Mouse (Mus musculus) forelimb bud, embryonic 11.5 days (tissue): Measurements from ENCODE around the gene Gm1043.

Experiments
- DNase-seq: peaks from one replicate; pipeline ENCODE4 v3.0.0-alpha.2; 2012; ENCODE audit warnings: low read depth, low spot score

The Gm1043 gene

DNA sequence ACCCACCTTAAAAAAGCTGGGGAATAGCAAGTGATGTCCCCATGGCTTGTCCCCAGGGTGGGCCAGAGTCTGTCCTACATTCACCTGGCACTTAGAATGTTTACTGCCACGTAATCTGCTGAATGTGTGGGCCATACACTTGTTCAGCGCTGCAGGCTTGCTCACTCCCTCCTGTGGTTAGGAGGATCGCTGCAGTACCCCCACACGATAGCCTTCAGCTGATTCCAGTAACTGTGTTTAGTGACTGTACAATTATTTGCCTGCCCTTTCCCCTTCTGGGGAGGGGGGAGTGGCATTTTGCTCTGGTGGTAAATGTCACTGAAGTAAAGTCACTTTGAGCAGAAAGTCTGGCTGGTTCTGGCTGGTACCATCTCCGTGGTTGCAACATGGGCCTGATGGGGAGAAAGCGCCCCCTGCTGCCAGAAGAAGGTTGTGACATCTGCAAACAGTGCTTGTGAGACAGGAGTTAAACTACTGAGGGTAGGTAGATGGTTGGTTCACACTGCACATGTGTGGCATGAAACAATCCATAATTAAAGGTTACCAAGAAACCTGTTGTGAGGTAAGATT lies 24.2 kb downstream of the Gm1043 start:
- peak; percentile 55 for DNase-seq

GRCm38 (mm10) chr5:37112389-37112788 lies 27.2 kb downstream of the Gm1043 start:
- DNase-seq: no peak

DNA sequence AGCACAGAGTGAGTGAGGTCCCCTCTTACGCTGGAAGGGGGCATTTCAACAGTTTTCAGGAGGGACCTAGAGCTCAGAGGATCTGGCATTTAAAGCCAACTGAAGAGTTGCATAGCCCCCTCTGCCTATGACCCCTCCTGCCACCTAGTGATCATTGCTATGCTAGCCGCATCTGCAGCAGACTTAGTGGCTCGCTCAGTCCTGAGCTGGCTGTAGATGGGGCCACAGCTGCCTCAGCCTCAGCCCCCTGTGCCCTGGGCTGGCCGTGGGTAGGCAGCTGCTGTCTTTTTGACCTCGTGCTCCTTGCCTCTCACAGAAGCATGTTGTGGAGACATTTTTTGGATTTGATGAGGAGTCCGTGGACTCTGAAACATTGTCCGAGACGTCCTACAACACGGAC lies 32.0 kb downstream of the Gm1043 start:
- DNase-seq: no peak

- DNase-seq: peak; percentile 24
Observed at GRCm38 (mm10) chr5:37118242-37118641, 33.1 kb downstream of the Gm1043 start.

- no peak for DNase-seq
Observed at GRCm38 (mm10) chr5:37121186-37121680, 36.1 kb downstream of the Gm1043 start.

GRCm38 (mm10) chr5:37131841-37132240 lies 46.7 kb downstream of the Gm1043 start:
- peak; percentile 57 for DNase-seq

DNA sequence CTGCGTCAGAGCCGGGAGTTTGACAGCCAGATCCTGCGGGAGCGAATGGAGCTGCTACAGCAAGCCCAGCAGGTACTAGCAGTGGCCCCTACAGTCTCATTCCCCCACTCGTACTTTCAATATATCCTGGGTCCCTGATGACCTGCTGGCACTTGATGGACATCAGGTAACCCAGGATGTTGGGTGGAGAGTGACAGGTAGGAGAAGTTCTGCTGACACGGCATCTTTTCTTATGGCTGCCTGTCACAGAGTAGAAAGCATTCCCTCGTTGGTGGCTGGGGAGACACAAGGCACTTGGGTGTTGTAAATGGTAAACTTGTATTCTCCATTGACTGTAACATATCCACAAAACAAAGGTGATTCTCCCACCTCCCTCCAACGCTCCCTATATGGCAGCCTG lies 56.6 kb downstream of the Gm1043 start:
- DNase-seq: no peak

- peak; percentile 41 for DNase-seq
Observed at GRCm38 (mm10) chr5:37147536-37147935, 62.4 kb downstream of the Gm1043 start.

GRCm38 (mm10) chr5:37150650-37151049 lies 65.5 kb downstream of the Gm1043 start:
- DNase-seq: no peak

DNA sequence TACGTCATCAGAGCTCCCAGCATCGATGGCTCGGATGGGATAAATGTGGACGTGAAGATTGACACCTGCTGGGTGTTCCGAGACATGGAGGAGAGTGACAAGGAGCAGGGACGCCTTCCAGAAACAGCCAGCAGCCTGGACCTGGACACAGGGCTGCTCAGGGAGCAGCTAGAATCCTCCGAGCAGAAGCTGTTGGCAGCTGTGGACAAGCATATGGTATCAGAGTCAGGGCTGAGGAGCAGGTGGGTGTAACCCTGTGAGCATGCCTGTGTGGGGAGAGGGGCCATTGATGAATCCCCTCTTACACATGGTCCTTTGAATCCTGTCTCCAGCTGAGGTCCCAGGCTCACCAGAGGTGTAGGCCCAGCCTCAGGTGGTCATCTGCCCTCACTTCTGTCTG lies 69.3 kb downstream of the Gm1043 start:
- no peak for DNase-seq

GRCm38 (mm10) chr5:37158408-37158807 lies 73.2 kb downstream of the Gm1043 start:
- no peak for DNase-seq

- DNase-seq: peak; percentile 75
Observed at GRCm38 (mm10) chr5:37162871-37163781, 78.0 kb downstream of the Gm1043 start.

DNA sequence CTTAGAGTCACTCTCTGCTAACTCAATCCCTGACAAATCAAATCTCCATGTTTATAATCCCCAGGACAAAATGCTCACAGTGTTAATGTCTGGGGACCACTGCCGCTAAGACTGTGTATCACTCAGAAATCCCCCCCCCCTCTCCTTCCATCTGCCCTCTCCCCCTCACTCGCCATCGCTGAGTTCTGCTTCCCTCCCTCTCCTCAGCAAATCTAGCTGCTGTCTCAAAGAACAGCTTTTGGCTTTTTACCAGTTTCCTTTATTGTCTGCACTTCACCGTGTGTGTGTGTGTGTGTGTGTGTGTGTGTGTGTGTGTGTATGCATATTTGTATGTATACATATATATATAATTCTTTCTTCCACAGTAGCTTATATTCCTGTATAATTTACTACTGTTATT lies 91.3 kb downstream of the Gm1043 start:
- DNase-seq: no peak

GRCm38 (mm10) chr5:37177061-37177460 lies 91.9 kb downstream of the Gm1043 start:
- no peak for DNase-seq

DNA sequence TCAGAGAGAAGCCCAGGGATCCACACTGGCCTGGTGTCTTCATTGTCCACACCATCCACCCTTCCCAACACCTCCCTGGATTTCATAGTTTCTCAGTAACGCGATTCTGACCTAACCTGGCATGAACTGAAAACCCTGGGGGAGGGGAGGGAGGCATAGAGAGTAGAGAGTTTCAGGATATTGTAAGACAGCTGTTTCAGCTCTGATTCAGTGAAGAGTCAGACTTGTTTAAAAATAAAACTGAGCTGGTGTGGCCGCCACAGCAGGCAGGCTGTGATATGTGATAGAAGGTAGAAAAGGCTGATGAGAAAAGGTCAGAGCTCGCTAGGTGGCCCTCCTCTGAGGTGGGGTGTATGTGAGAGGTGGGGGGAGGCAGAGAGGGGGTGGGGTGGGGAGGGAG lies 93.6 kb downstream of the Gm1043 start:
- no peak for DNase-seq

- DNase-seq: no peak
Observed at GRCm38 (mm10) chr5:37179872-37180271, 94.7 kb downstream of the Gm1043 start.

- no peak for DNase-seq
Observed at GRCm38 (mm10) chr5:37180624-37181023, 95.5 kb downstream of the Gm1043 start.

GRCm38 (mm10) chr5:37184605-37185004 lies 99.4 kb downstream of the Gm1043 start:
- no peak for DNase-seq

DNA sequence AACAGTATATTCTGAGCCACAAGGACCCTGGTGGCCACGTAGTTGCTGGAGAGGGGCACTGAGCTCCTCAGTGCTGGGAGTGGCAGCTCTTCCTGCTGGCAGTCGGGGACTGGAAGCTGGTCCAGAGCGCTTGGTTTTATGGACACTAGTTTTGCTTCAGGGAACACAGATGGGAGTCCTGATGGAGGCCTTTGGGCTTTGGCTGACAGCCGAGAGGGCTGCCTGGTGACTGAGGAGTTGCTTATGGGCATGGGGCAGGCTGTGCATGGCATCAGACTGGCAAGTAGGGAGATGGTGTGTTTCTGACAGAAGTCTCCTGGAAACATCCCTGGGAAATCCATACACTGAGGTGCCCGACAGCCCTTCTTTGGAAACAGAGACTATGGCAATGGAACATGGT lies 105.2 kb downstream of the Gm1043 start:
- DNase-seq: no peak

GRCm38 (mm10) chr5:37196196-37196595 lies 111.0 kb downstream of the Gm1043 start:
- no peak for DNase-seq

DNA sequence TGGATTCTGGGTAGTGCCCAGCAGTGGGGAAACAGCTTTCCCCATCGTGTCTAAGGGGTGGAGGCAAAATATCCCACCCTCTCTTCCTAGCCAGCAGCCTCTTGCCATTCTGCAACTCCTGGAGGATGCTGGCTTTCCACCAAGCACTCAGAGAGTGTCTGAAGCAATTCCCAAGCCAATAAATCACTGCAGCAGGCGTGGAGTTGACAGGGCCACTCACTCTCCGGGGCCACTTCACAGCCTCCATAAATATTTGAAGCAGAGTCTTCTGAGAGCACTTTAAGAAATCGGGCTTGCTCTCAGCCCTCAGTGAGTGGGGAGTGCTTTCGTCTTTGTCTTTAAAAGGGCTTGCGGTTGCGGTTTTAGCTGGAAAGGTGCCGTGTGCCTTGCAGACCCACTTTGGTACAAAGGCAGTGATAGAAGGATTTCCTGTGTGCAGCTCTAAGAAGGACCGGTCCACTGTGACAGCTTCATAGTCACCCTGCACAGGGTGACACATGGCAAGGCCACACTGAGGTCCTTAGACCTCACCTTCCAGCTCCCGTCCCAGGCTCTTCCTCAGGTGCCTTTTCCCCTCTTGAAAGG lies 111.6 kb downstream of the Gm1043 start:
- peak; percentile 40 for DNase-seq

DNA sequence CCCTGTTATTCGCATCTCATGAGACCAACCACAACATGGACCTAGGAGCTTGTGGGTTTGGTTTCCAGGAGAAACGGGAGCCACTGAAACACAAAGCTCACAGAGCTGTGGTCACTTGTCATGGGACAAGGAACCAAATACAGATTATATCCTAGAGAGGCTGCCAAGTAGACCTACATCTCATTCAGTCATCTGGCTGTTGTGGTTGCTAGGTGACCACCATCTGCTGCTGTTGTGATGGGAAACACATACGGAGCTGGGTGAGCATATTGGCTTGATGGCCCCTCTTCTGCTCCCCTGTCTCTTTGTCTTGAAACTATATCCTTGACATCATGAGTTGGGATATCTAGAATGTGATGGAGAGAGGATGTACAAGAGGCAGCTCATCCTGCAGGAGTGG lies 112.3 kb downstream of the Gm1043 start:
- no peak for DNase-seq
